Mouse (Mus musculus) lung, postnatal 0 days (tissue): Measurements from ENCODE around the gene Gm5767. TPM values are rescaled to one million over a fixed set of nuclear protein-coding genes. Genes with fewer than 3 reads are reported as not detected.

Source experiments
- ATAC-seq: fragments of 200-750 bp; cut with Nextera tagmentation; 2 replicates; pipeline ENCODE4 v1.8.0; 2017; ENCODE audit warnings: moderate library complexity
- DNase-seq: peaks from one replicate; pipeline ENCODE4 v3.0.0-alpha.2; 2016; ENCODE audit warnings: low spot score
- H3K27ac ChIP-seq: fragments of 300-500 bp; sonication (generic); 2 replicates; pipeline ENCODE4 v1.5.1; 2014; ENCODE audit warnings: antibody characterized with exemption, mild to moderate bottlenecking, low read length, mixed read lengths
- H3K27me3 ChIP-seq: fragments of 300-500 bp; sonication (generic); replicated peaks from 2 replicates; pipeline ENCODE4 v1.6.1; 2014; ENCODE audit warnings: low read length, mixed read lengths; ENCODE audit not compliant: insufficient read depth
- H3K36me3 ChIP-seq: fragments of 300-500 bp; sonication (generic); 2 replicates; pipeline ENCODE4 v1.6.1; 2014; ENCODE audit warnings: low read length, mixed read lengths; ENCODE audit not compliant: insufficient read depth
- H3K4me1 ChIP-seq: fragments of 300-500 bp; sonication (generic); 2 replicates; pipeline ENCODE4 v1.6.1; 2014; ENCODE audit warnings: antibody characterized with exemption, low read depth, low read length, mixed read lengths; ENCODE audit not compliant: insufficient read depth
- H3K4me2 ChIP-seq: fragments of 300-500 bp; sonication (generic); replicated peaks from 2 replicates; pipeline ENCODE4 v1.6.1; 2014; ENCODE audit warnings: low read depth, mild to moderate bottlenecking, low read length, moderate library complexity, mixed read lengths
- H3K4me3 ChIP-seq: fragments of 300-500 bp; sonication (generic); 2 replicates; pipeline ENCODE4 v1.5.1; 2014; ENCODE audit warnings: low read depth, low read length
- H3K9ac ChIP-seq: fragments of 300-500 bp; sonication (generic); replicated peaks from 2 replicates; pipeline ENCODE4 v1.6.1; 2014; ENCODE audit warnings: low read depth, mild to moderate bottlenecking
- H3K9me3 ChIP-seq: fragments of 300-500 bp; sonication (generic); 2 replicates; pipeline ENCODE4 v1.6.1; 2016; ENCODE audit warnings: low read length, mixed read lengths
- CTCF ChIP-seq: IDR thresholded peaks from 2 replicates; pipeline ENCODE4 v1.5.1; 2016; ENCODE audit warnings: antibody characterized with exemption, mild to moderate bottlenecking
- EP300 ChIP-seq: IDR thresholded peaks from 2 replicates; pipeline ENCODE4 v1.6.1; 2016; ENCODE audit warnings: antibody characterized with exemption, mild to moderate bottlenecking, control low read depth
- WGBS: fragments of 180-500 bp; shearing (Covaris S2); extraction: QIAGEN DNeasy Blood & Tissue Kit; methylation state at CpG from one replicate; pipeline ENCODE4 v1.1.7; 2014; 5-methylcytosine and 5-hydroxymethylcytosine counted together
- polyA plus RNA-seq: library from polyadenylated mRNA; unstranded; fragments of >200 nt; fragmentation: Nextera tagmentation; extraction: Ambion mirVana; gene quantifications from 2 replicates; pipeline ENCODE4 v1.2.1, GENCODE M21; 2015

Gene Gm5767
- polyA plus RNA-seq, 1 experiment from 2014 or later: not detected

DNA sequence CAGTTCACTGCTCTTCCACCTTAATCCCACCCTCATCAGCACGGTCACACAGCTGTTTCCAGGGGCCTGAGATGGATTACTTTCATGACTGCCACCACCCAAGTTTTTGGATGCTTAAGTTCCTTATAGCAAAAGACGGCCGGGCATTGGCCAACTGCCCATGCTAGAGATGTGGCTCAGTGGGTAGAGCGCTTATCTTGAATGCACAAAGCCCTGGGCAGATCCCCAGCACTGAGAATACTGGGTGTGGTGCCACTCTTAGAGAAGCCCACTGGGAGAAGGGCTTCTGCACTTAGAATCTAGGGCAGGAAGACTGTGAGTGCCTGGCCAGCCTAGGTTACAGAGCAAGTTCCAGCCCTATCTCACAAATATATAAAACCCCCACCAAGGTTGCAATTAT lies 1.9 kb upstream of the Gm5767 start:
- Histone ChIP-seq H3K9me3 (no peaks in the 10 kb centered on the region), H3K9ac (no peak overlapping the region), H3K36me3 (no peaks in the 10 kb centered on the region), H3K27ac (no peak overlapping the region), H3K27me3 (no peaks in the 10 kb centered on the region), H3K4me3 (no peak overlapping the region), H3K4me1 (no peaks in the 10 kb centered on the region), H3K4me2 (no peak overlapping the region)
- no peak for DNase-seq
- no peak for TF ChIP-seq CTCF
- TF ChIP-seq EP300: no peak
- 65% methylated on average over 4 of the region's 4 CpGs for WGBS
- ATAC-seq: no peak

DNA sequence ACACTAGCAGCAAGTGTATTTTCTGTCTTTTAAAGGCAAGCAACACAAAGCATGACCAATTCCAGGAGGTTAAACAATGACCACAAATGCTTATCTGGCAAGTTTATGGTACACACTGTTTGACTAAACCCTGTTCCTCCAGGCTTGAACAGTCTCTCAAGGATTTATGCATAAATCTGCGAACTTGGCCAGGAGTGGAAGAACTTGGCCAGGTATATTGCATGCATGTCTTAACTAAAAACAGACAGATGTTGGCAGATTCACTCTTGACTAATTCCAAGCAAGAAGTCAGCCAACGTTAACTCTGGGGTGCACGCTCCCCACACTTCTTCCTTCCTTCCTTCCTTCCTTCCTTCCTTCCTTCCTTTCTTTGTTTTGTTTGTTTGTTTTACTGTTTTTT lies 790 bp upstream of the Gm5767 start:
- no peaks in the 10 kb centered on the region for H3K36me3 ChIP-seq
- H3K27ac ChIP-seq: no peak overlapping the region
- H3K9me3 ChIP-seq: no peaks in the 10 kb centered on the region
- H3K27me3 ChIP-seq: no peaks in the 10 kb centered on the region
- no peak overlapping the region for H3K9ac ChIP-seq
- H3K4me1 ChIP-seq: no peaks in the 10 kb centered on the region
- no peak for TF ChIP-seq CTCF
- no peak for TF ChIP-seq EP300
- no peak for ATAC-seq
- 69% methylated on average over 3 of the region's 3 CpGs for WGBS
- DNase-seq: no peak
- H3K4me3 ChIP-seq: no peak overlapping the region
- H3K4me2 ChIP-seq: no peak overlapping the region

- Histone ChIP-seq H3K4me1 (no peaks in the 10 kb centered on the region), H3K9me3 (no peaks in the 10 kb centered on the region), H3K36me3 (no peaks in the 10 kb centered on the region), H3K4me3 (no peak overlapping the region), H3K9ac (no peak overlapping the region), H3K4me2 (no peak overlapping the region), H3K27ac (no peak overlapping the region), H3K27me3 (no peaks in the 10 kb centered on the region)
- DNase-seq (no peak), ATAC-seq (no peak)
- WGBS: 49% methylated on average over 4 of the region's 4 CpGs
- TF ChIP-seq EP300: no peak
- TF ChIP-seq CTCF: no peak
Measured at GRCm38 (mm10) chr16:8685087-8685486, 4.5 kb downstream of the Gm5767 start.

DNA sequence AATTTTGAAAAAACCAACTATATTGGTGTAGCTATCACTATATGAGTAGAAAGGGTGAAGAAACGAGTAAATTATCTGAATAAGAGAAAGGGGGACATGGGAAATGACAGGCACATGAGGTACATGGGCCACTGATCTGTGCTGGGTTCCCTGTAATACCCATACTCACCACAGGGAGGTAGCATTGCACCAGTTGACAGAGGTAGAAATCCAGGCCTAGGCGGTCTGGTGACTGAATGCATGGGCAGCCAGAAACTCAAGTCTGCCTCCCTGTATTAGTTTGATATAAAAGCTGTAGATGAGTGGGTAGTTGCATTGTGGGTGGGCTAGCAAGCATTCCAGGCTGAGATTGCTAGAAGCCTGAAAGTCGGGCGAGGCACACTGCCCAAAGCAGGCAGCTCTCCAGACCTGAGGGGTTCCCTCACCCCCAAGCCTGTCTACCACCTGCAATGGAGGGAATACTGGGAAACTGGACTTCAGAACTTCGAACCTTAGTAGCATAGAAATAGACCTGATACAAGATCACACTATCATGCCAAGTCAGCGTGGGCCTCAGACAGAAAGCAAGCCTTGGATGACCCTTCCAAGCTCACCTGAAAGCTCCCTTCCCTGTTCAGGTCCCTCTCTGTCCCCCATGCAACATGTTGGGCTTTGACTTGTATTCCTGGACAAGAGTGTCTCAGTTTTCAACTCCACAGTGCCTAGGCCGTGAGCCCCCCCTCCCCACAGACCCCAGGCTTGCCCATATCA lies 5.7 kb downstream of the Gm5767 start:
- H3K9ac ChIP-seq: no peak overlapping the region
- H3K4me1 ChIP-seq: no peaks in the 10 kb centered on the region
- no peak overlapping the region for H3K4me2 ChIP-seq
- no peaks in the 10 kb centered on the region for H3K9me3 ChIP-seq
- 54% methylated on average over 7 of the region's 7 CpGs for WGBS
- H3K4me3 ChIP-seq: no peak overlapping the region
- no peaks in the 10 kb centered on the region for H3K27me3 ChIP-seq
- TF ChIP-seq EP300: no peak
- peak; percentile 98 for TF ChIP-seq CTCF
- ATAC-seq (peak; percentile 76), DNase-seq (peak; percentile 80)
- H3K27ac ChIP-seq: no peak overlapping the region
- H3K36me3 ChIP-seq: peaks cover 8% of the 10 kb centered on the region; the same call in 1 of the 2 replicates

DNA sequence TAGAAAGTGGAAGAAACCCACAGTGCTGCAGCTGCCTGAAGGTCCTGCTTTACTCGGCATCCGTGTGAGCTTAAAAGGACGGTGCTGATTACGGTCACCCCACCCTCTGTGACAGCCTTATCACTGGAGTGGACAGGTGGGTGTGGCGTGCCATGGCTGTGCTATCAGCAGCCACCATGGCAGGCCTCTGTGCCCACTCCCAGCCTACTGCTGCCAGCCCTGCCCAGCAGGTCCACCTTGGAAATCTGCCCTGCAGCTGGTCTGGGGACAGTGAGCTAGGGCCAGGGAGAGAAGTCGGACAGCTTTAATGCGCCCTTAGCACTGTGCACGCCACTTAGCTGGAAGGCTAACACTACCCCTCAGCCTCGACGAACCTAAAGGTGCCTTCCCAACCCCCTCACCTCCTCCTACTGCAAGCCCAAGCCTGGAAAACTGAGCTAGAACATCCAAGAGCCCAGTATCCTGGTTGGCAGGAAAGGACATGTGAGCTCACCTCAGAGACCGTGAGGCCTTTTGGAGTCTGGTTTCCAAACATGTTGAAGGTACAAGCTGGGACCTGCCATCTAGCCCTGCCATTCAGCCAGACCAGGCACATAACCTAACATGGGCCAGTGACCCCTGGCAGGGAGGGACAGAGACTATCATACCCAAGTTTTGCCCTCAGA lies 6.4 kb downstream of the Gm5767 start:
- Histone ChIP-seq H3K9ac (no peak overlapping the region), H3K4me1 (no peaks in the 10 kb centered on the region), H3K4me2 (no peak overlapping the region), H3K27ac (no peak overlapping the region), H3K36me3 (peaks cover 15% of the 10 kb centered on the region), H3K9me3 (no peaks in the 10 kb centered on the region), H3K27me3 (no peaks in the 10 kb centered on the region), H3K4me3 (no peak overlapping the region)
- WGBS: 72% methylated on average over 11 of the region's 11 CpGs
- no peak for TF ChIP-seq CTCF
- no peak for TF ChIP-seq EP300
- DNase-seq (no peak), ATAC-seq (peak; percentile 40)

DNA sequence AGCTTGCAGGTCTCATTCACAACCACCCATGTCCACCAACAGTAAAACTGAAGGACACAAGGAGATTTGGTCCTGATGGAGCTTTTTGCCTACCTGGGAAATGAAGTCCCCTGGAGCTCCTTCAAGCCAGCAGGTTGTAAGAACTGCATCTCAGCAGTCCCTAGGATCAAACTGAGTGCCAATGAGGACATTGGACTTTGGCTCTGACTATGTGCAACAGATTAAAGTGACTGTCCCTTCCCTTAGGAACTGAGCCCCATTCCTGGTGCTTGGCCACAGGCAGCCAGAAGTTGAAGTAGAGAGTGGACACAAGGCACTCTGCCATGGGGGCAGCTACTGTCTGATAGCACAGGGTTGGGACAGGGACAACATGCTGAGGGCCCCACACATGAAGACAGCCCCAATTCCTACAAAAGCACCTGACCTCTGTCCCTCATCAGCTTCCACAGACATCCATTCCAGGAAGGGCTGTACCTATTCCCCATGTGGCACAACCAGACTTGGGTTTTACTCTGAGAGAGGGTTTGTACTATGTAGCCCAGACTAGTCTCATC lies 7.1 kb downstream of the Gm5767 start:
- H3K27ac ChIP-seq: no peak overlapping the region
- TF ChIP-seq EP300: no peak
- no peak for TF ChIP-seq CTCF
- no peaks in the 10 kb centered on the region for H3K9me3 ChIP-seq
- H3K4me1 ChIP-seq: no peaks in the 10 kb centered on the region
- no peak overlapping the region for H3K4me2 ChIP-seq
- no peak for DNase-seq
- peaks cover 21% of the 10 kb centered on the region for H3K36me3 ChIP-seq
- no peak overlapping the region for H3K9ac ChIP-seq
- H3K27me3 ChIP-seq: no peaks in the 10 kb centered on the region
- no peak for ATAC-seq
- H3K4me3 ChIP-seq: no peak overlapping the region
